ENCODE assay signal across 16 mouse cellular contexts in the genomic region with DNA sequence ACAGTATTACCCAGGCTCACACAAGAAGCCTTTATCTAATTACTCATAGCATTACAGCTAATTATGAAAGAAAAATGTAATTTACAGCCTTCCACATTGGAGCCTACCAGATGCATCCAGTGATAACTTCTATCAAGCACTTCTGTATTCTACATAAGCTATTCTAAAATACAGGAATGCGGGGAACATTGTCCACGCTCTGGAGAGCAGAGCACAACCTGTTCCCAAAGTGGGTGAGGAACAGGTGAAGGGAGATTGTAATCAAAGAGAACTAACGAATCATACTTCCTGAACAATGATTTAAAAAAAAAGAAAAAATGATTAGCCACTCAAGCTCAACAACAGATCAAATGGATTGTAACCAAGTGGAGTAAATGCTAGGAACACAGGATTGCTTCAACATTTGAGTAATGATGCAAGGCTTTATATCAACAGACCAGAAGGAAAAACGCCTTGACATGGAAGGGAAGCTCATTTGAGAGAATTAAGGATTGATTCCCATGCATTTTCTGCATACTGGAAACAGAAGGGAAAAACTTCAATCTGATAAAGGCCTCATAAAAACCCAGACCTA.
"Had no signal": no experiment of that assay in that cellular context is flagged by ENCODE, and none has a peak within 500 bp of the region (broad histone marks: within the 10 kb centered on the region; RNA-seq: fewer than 3 reads in every experiment).

No protein-coding gene starts in this region.

- DNase-seq: liver; lung, adult 2 months; retina, postnatal 1 day; right cerebral cortex, postnatal 4 days; spleen, adult 18-20 months; thymus, adult 18-20 months; thymus, postnatal 14 days had no signal

- H3K27ac ChIP-seq: layer of hippocampus, adult 2 months; limb, embryonic 12.5 days; liver, embryonic 15.5 days; macrophage; midbrain, embryonic 15.5 days; neural tube, embryonic 12.5 days had no signal

- H3K4me2 ChIP-seq: limb, embryonic 12.5 days; liver, embryonic 15.5 days; midbrain, embryonic 11.5 days; midbrain, embryonic 15.5 days; neural tube, embryonic 12.5 days had no signal

- H3K4me1 ChIP-seq: limb, embryonic 12.5 days; liver, embryonic 15.5 days; megakaryocyte, embryonic 14.5 days; midbrain, embryonic 15.5 days; neural tube, embryonic 12.5 days had no signal

- ATAC-seq: hindbrain, embryonic 16.5 days; midbrain, embryonic 15.5 days had no signal

- H3K9ac ChIP-seq: limb, embryonic 12.5 days; liver, embryonic 15.5 days; midbrain, embryonic 15.5 days; neural tube, embryonic 12.5 days had no signal

- H3K36me3 ChIP-seq: liver, embryonic 15.5 days; midbrain, embryonic 15.5 days; neural tube, embryonic 12.5 days had no signal

- H3K4me3 ChIP-seq: layer of hippocampus, adult 2 months; limb, embryonic 12.5 days; liver, embryonic 15.5 days; megakaryocyte, embryonic 14.5 days; midbrain, embryonic 15.5 days; neural tube, embryonic 12.5 days had no signal

- H3K9me3 ChIP-seq: limb, embryonic 12.5 days; liver, embryonic 15.5 days; megakaryocyte, embryonic 14.5 days; midbrain, embryonic 15.5 days; neural tube, embryonic 12.5 days had no signal

- H3K27me3 ChIP-seq: limb, embryonic 12.5 days; liver, embryonic 15.5 days; megakaryocyte, embryonic 14.5 days; midbrain, embryonic 15.5 days; neural tube, embryonic 12.5 days had no signal
